ENCODE assay signal across 33 mouse cellular contexts in the genomic region with DNA sequence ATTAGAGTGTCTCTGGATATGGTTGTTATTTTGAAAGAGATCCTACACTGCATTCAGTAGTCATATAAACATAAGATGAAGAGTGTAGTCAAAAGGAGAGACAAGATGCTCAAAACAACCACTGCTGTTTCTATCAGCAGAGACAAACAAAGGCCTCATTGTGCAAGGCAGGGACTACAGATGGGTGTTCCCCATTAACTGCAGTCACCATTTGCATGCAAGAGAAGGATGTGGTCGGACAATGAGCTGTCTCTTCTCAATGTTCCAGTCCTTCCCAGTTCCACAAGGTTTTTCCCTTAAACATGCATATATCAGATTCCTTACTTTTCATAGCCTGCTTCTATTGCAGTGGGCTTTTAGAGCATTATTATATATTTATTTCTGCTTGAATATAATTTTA.
DNase-seq lines count a peak whose midpoint lies in the region; ATAC-seq and TF ChIP-seq lines count a peak whose summit lies in the region.
"Had no signal": no experiment of that assay in that cellular context is flagged by ENCODE, and none has a peak within 500 bp of the region (broad histone marks: within the 10 kb centered on the region; RNA-seq: fewer than 3 reads in every experiment).

No protein-coding gene starts in this region.

- DNase-seq in retina, postnatal 1 day = peak; percentile 37
- no peak for DNase-seq in retina, embryonic 14.5 days (ENCODE audit: low spot score)
- peak; percentile 28 for DNase-seq in R1 (ENCODE audit: low read depth, low spot score)
- no peak for DNase-seq in thymus, postnatal 4 days
- DNase-seq: adrenal gland, adult 2 months; adrenal gland, postnatal 36 days; cerebellum, adult 11 months; cerebellum, adult 9-10 months; gastrocnemius, postnatal 10 days; heart, postnatal 36 days; kidney, adult 18-20 months; kidney, postnatal 25 days; right cerebral cortex, postnatal 25 days; spleen, adult 18-20 months; thymus, adult 18-20 months; thymus, postnatal 25 days had no signal

- no peaks in the 10 kb centered on the region for H3K36me3 ChIP-seq in hindbrain, embryonic 12.5 days
- H3K36me3 ChIP-seq in hindbrain, embryonic 16.5 days (ENCODE audit: control insufficient read depth, insufficient read depth, low read length) = no peaks in the 10 kb centered on the region
- H3K36me3 ChIP-seq in myocyte (ENCODE audit: control insufficient read depth, insufficient read depth) = no peaks in the 10 kb centered on the region
- H3K36me3 ChIP-seq: G1E; heart, embryonic 10.5 days; heart, embryonic 15.5 days; kidney, embryonic 15.5 days; limb, embryonic 12.5 days; liver, embryonic 15.5 days; lung, embryonic 15.5 days; midbrain, embryonic 12.5 days; neural tube, embryonic 13.5 days had no signal

- H3K4me3 ChIP-seq in hindbrain, embryonic 12.5 days = no peak overlapping the region
- H3K4me3 ChIP-seq in hindbrain, embryonic 16.5 days (ENCODE audit: low read length) = no peak overlapping the region
- H3K4me3 ChIP-seq in myocyte = no peak overlapping the region
- H3K4me3 ChIP-seq: forebrain, embryonic 13.5 days; heart, embryonic 10.5 days; heart, embryonic 15.5 days; kidney, embryonic 15.5 days; limb, embryonic 12.5 days; liver, embryonic 15.5 days; lung, embryonic 15.5 days; midbrain, embryonic 12.5 days; neural tube, embryonic 13.5 days had no signal

- WGBS in hindbrain, embryonic 12.5 days = 33% methylated on average over 1 of the region's 1 CpGs
- WGBS in hindbrain, embryonic 16.5 days = 18% methylated on average over 1 of the region's 1 CpGs

- H3K27me3 ChIP-seq in hindbrain, embryonic 12.5 days = no peaks in the 10 kb centered on the region
- no peaks in the 10 kb centered on the region for H3K27me3 ChIP-seq in hindbrain, embryonic 16.5 days (replicated peaks; ENCODE audit: control insufficient read depth, insufficient read depth, low read length)
- H3K27me3 ChIP-seq in myocyte (ENCODE audit: control insufficient read depth, insufficient read depth, insufficient read length) = no peaks in the 10 kb centered on the region
- H3K27me3 ChIP-seq: forebrain, embryonic 13.5 days; heart, embryonic 15.5 days; kidney, embryonic 15.5 days; limb, embryonic 12.5 days; liver, embryonic 15.5 days; lung, embryonic 15.5 days; midbrain, embryonic 12.5 days; neural tube, embryonic 13.5 days had no signal

- ATAC-seq in hindbrain, embryonic 12.5 days (ENCODE audit: low FRiP score) = peak; percentile 40; the same call in 1 of the 2 replicates
- ATAC-seq in hindbrain, embryonic 16.5 days = no peak
- ATAC-seq in granulocyte monocyte progenitor cell, adult 5-6 weeks (replicated peaks; ENCODE audit: poor library complexity, severe bottlenecking) = no peak
- ATAC-seq: activated CD4-positive, CD25-positive, alpha-beta regulatory T cell, adult 4 months; forebrain, embryonic 13.5 days had no signal

- H3K4me1 ChIP-seq in hindbrain, embryonic 12.5 days = no peaks in the 10 kb centered on the region
- no peaks in the 10 kb centered on the region for H3K4me1 ChIP-seq in hindbrain, embryonic 16.5 days (ENCODE audit: control insufficient read depth, insufficient read depth, low read depth, low read length)
- H3K4me1 ChIP-seq: forebrain, embryonic 13.5 days; heart, embryonic 10.5 days; heart, embryonic 15.5 days; kidney, embryonic 15.5 days; limb, embryonic 12.5 days; liver, embryonic 15.5 days; lung, embryonic 15.5 days; midbrain, embryonic 12.5 days; neural tube, embryonic 13.5 days had no signal

- no peak overlapping the region for H3K4me2 ChIP-seq in hindbrain, embryonic 12.5 days (replicated peaks)
- no peak overlapping the region for H3K4me2 ChIP-seq in hindbrain, embryonic 16.5 days (ENCODE audit: low read length)
- H3K4me2 ChIP-seq in myocyte (ENCODE audit: low read depth) = peak overlapping the region; percentile 1
- H3K4me2 ChIP-seq: forebrain, embryonic 13.5 days; heart, embryonic 15.5 days; hindbrain, embryonic 14.5 days; kidney, embryonic 15.5 days; limb, embryonic 12.5 days; liver, embryonic 15.5 days; lung, embryonic 15.5 days; midbrain, embryonic 12.5 days; neural tube, embryonic 13.5 days had no signal

- no peak overlapping the region for H3K27ac ChIP-seq in hindbrain, embryonic 12.5 days
- H3K27ac ChIP-seq in hindbrain, embryonic 16.5 days (ENCODE audit: low read depth, low read length) = no peak overlapping the region
- H3K27ac ChIP-seq: forebrain, embryonic 13.5 days; heart, embryonic 10.5 days; heart, embryonic 15.5 days; hindbrain, embryonic 14.5 days; kidney, embryonic 15.5 days; limb, embryonic 12.5 days; liver, embryonic 15.5 days; lung, embryonic 15.5 days; midbrain, embryonic 12.5 days; neural tube, embryonic 13.5 days; stomach, postnatal 0 days had no signal

- no peaks in the 10 kb centered on the region for H3K9me3 ChIP-seq in hindbrain, embryonic 12.5 days (replicated peaks)
- H3K9me3 ChIP-seq in hindbrain, embryonic 16.5 days (ENCODE audit: control insufficient read depth, low read length) = no peaks in the 10 kb centered on the region
- H3K9me3 ChIP-seq: forebrain, embryonic 13.5 days; G1E; heart, embryonic 10.5 days; heart, embryonic 15.5 days; kidney, embryonic 15.5 days; limb, embryonic 12.5 days; liver, embryonic 15.5 days; lung, embryonic 15.5 days; midbrain, embryonic 12.5 days; neural tube, embryonic 13.5 days had no signal

- no peak overlapping the region for H3ac ChIP-seq in myocyte (ENCODE audit: control insufficient read depth, insufficient read length)

- no peaks in the 10 kb centered on the region for H3K79me2 ChIP-seq in myocyte (ENCODE audit: control insufficient read depth, insufficient read depth)

- TF ChIP-seq POLR2A in myocyte (IDR thresholded peaks at IDR 0.05; ENCODE audit: insufficient read length, low read depth) = no peak

- H3K9ac ChIP-seq in hindbrain, embryonic 12.5 days = no peak overlapping the region
- no peak overlapping the region for H3K9ac ChIP-seq in hindbrain, embryonic 16.5 days (ENCODE audit: low read depth, low read length)
- H3K9ac ChIP-seq: forebrain, embryonic 13.5 days; heart, embryonic 15.5 days; hindbrain, embryonic 14.5 days; kidney, embryonic 15.5 days; limb, embryonic 12.5 days; liver, embryonic 15.5 days; lung, embryonic 15.5 days; midbrain, embryonic 12.5 days; neural tube, embryonic 13.5 days had no signal

TF ChIP-seq in myocyte, 11 proteins besides CTCF, POLR2A, EP300 and RAD21:
- no peak for TF ChIP-seq REST (IDR thresholded peaks at IDR 0.05; ENCODE audit: insufficient read depth, insufficient read length)
- TF ChIP-seq SRF (IDR thresholded peaks at IDR 0.05; ENCODE audit: control insufficient read depth, insufficient read length, low read depth) = no peak

Comparison
In these comparisons a context has a peak if more than half of its experiments do, and no peak if none do; other contexts are left out.
1. DNase-seq: peak in retina, postnatal 1 day (single experiment) and R1 (single experiment); none in retina, embryonic 14.5 days (single experiment) and thymus, postnatal 4 days (single experiment).